Mouse (Mus musculus): ENCODE results near the gene Prkra.

Gene Prkra

GRCm38 (mm10) chr2:76585090-76585489, 62.7 kb downstream of the Prkra start:
- DNase-seq (ENCODE audit: extremely low spot score, low spot score): no peak
